Mouse (Mus musculus) ES-E14 (cell line): ENCODE results near the gene Dhrs7b. TPM values are rescaled to one million over a fixed set of nuclear protein-coding genes. Genes with fewer than 3 reads are reported as not detected.

Experiments
- DNase-seq: peaks from one replicate; pipeline ENCODE4 v3.0.0-alpha.2; 2013; ENCODE audit warnings: low read depth, low spot score
- H3K27ac ChIP-seq: 2 replicates; pipeline ENCODE4 v1.5.1; 2012; ENCODE audit warnings: low read depth, mild to moderate bottlenecking, low read length, moderate library complexity, mixed read lengths; ENCODE audit not compliant: poor library complexity, insufficient read depth, severe bottlenecking
- H3K36me3 ChIP-seq: 2 replicates; pipeline ENCODE4 v1.6.1; 2012; ENCODE audit warnings: mild to moderate bottlenecking, low read length, moderate library complexity, mixed read lengths; ENCODE audit not compliant: control insufficient read depth, poor library complexity, insufficient read depth, severe bottlenecking
- H3K4me1 ChIP-seq, 2 experiments: fragments of 150-350 bp in 1 of 2; sonication (generic) in 1 of 2; 2 replicates each; pipeline ENCODE4 v1.6.1; 2012; ENCODE audit warnings: low read length in 2 of 2, mild to moderate bottlenecking in 1 of 2, mixed read lengths in 1 of 2; ENCODE audit not compliant: control insufficient read depth in 2 of 2, insufficient read depth in 2 of 2, poor library complexity in 1 of 2
- H3K4me3 ChIP-seq, 2 experiments: fragments of 150-350 bp in 1 of 2; sonication (generic) in 1 of 2; 2 replicates each; pipeline ENCODE4 v1.5.1; 2012; ENCODE audit warnings: low read length in 2 of 2, low read depth in 1 of 2, mild to moderate bottlenecking in 1 of 2, mixed read lengths in 1 of 2; ENCODE audit not compliant: insufficient read depth in 1 of 2, poor library complexity in 1 of 2, severe bottlenecking in 1 of 2
- H3K9ac ChIP-seq: 2 replicates; pipeline ENCODE4 v1.6.1; 2012; ENCODE audit warnings: low read depth, mild to moderate bottlenecking, low read length, mixed read lengths; ENCODE audit not compliant: poor library complexity, insufficient read depth, severe bottlenecking
- H3K9me3 ChIP-seq: fragments of 150-350 bp; sonication (generic); 2 replicates; pipeline ENCODE4 v1.6.1; 2012; ENCODE audit warnings: low read depth, mild to moderate bottlenecking, low read length; ENCODE audit not compliant: control insufficient read depth, insufficient read depth
- CHD2 ChIP-seq: IDR thresholded peaks from 2 replicates; pipeline ENCODE4 v1.6.1; 2014; ENCODE audit warnings: mild to moderate bottlenecking, low read depth, low read length, inconsistent platforms
- HCFC1 ChIP-seq: IDR thresholded peaks from 2 replicates; pipeline ENCODE4 v1.6.1; 2012; ENCODE audit warnings: low read length, inconsistent platforms, borderline replicate concordance; ENCODE audit not compliant: insufficient read depth
- MAFK ChIP-seq: IDR thresholded peaks from 2 replicates; pipeline ENCODE4 v1.6.1; 2014; ENCODE audit warnings: mild to moderate bottlenecking, low read depth, low read length, inconsistent platforms; ENCODE audit not compliant: insufficient read depth
- ZC3H11A ChIP-seq: IDR thresholded peaks from 2 replicates; pipeline ENCODE4 v1.6.1; 2012; ENCODE audit warnings: low read depth, mild to moderate bottlenecking, inconsistent platforms, low read length, borderline replicate concordance
- ZNF384 ChIP-seq: IDR thresholded peaks from 2 replicates; pipeline ENCODE4 v1.6.1; 2012; ENCODE audit warnings: low read depth, low read length, inconsistent platforms
- in situ Hi-C, 2 experiments: fragments of 600-800 bp; cut with MboI; formaldehyde crosslinking; loops; one replicate each; pipeline ENCODE4 v1.15.1; 2025; ENCODE audit warnings: low sequenced_read_pairs in 2 of 2, inconsistent platforms in 1 of 2; ENCODE audit not compliant: unreplicated experiment in 2 of 2
- total RNA-seq: library from RNA; depleted of rRNA; stranded (reverse); fragments of 300-350 nt; gene quantifications from 2 replicates; pipeline ENCODE4 v1.2.3, GENCODE M21; 2012

The Dhrs7b gene
- total RNA-seq, 1 experiment: 102 TPM

- Histone ChIP-seq H3K4me1 (peaks cover 3 to 10% of the 10 kb centered on the region in 2 experiments), H3K9me3 (no peaks in the 10 kb centered on the region), H3K9ac (no peak overlapping the region), H3K4me3 (no peak overlapping the region), H3K36me3 (no peaks in the 10 kb centered on the region), H3K27ac (no peak overlapping the region)
- DNase-seq: no peak
- in situ Hi-C loops: no loop called here
- no peak for TF ChIP-seq CHD2
- TF ChIP-seq MAFK: no peak
- TF ChIP-seq ZNF384: no peak
- TF ChIP-seq HCFC1: no peak
- TF ChIP-seq ZC3H11A: no peak
Observed at GRCm38 (mm10) chr11:60890286-60890685, 59.9 kb downstream of the Dhrs7b start.

GRCm38 (mm10) chr11:60890744-60891143 lies 60.3 kb downstream of the Dhrs7b start:
- TF ChIP-seq ZC3H11A: no peak
- TF ChIP-seq ZNF384: no peak
- no peak for TF ChIP-seq HCFC1
- no peak for TF ChIP-seq CHD2
- TF ChIP-seq MAFK: no peak
- no peaks in the 10 kb centered on the region for H3K36me3 ChIP-seq
- H3K4me3 ChIP-seq: no peak overlapping the region
- in situ Hi-C loops: no loop called here
- H3K27ac ChIP-seq: no peak overlapping the region
- H3K9me3 ChIP-seq: no peaks in the 10 kb centered on the region
- peaks cover 3 to 10% of the 10 kb centered on the region in 2 experiments for H3K4me1 ChIP-seq
- no peak for DNase-seq
- no peak overlapping the region for H3K9ac ChIP-seq

GRCm38 (mm10) chr11:60895915-60896314 lies 65.5 kb downstream of the Dhrs7b start:
- H3K4me1 ChIP-seq: peaks cover 0 to 1% of the 10 kb centered on the region in 2 experiments; a peak in 1 of 4 replicates
- no peak overlapping the region for H3K4me3 ChIP-seq
- H3K9me3 ChIP-seq: no peaks in the 10 kb centered on the region
- H3K27ac ChIP-seq: no peak overlapping the region
- H3K36me3 ChIP-seq: no peaks in the 10 kb centered on the region
- TF ChIP-seq ZC3H11A: no peak
- no peak for TF ChIP-seq CHD2
- DNase-seq: no peak
- no peak overlapping the region for H3K9ac ChIP-seq
- in situ Hi-C loops: no loop called here

- in situ Hi-C loops: no loop called here
Observed at GRCm38 (mm10) chr11:60902001-60902400, 71.6 kb downstream of the Dhrs7b start.

GRCm38 (mm10) chr11:60902486-60902885 lies 72.1 kb downstream of the Dhrs7b start:
- Histone ChIP-seq H3K27ac (no peak overlapping the region), H3K9ac (no peak overlapping the region), H3K4me1 (0 out of 4 replicates have a peak, but pooled peaks cover 0 to 1% of the 10 kb centered on the region in 2 experiments), H3K36me3 (peaks cover 26% of the 10 kb centered on the region), H3K4me3 (no peak overlapping the region), H3K9me3 (no peaks in the 10 kb centered on the region)
- in situ Hi-C loops: no loop called here
- TF ChIP-seq MAFK (no peak), CHD2 (no peak)
- DNase-seq: no peak

More at GRCm38 (mm10) chr11:60902001-60902400, 71.6 kb downstream of the Dhrs7b start:
- H3K9ac ChIP-seq: no peak overlapping the region
- DNase-seq: no peak
- TF ChIP-seq ZC3H11A: no peak
- TF ChIP-seq HCFC1: no peak
- no peak for TF ChIP-seq CHD2
- H3K27ac ChIP-seq: no peak overlapping the region
- H3K36me3 ChIP-seq: peaks cover 26% of the 10 kb centered on the region
- 0 out of 4 replicates have a peak, but pooled peaks cover 0 to 1% of the 10 kb centered on the region in 2 experiments for H3K4me1 ChIP-seq
- H3K4me3 ChIP-seq: no peak overlapping the region
- no peaks in the 10 kb centered on the region for H3K9me3 ChIP-seq
